Mouse (Mus musculus): ENCODE data around the gene Tchh. TPM values are rescaled to one million over a fixed set of nuclear protein-coding genes. Genes with fewer than 3 reads are reported as not detected.
A peak's percentile ranks its signal among the peaks of the same experiment; 100 is the strongest.
"Not testable (repeated sequence)": the region's sequence is repeated elsewhere in the genome, so short reads cannot be mapped to it uniquely, and the experiment has no call there.

Tchh gene
- polyA plus RNA-seq (2012; rRNA removed), result 0.26 and 0.67 TPM in 2 replicates

- no peak for TF ChIP-seq POLR2A (IDR thresholded peaks at IDR 0.05; ENCODE audit: borderline replicate concordance, extremely low read depth, insufficient read depth, insufficient read length, poor library complexity, severe bottlenecking)
- no peak for DNase-seq (ENCODE audit: low read depth)
Observed at GRCm38 (mm10) chr3:93442030-93442429, at the start of gene Tchh. Gene Tchh (plus strand): TSS chr3:93442330.

GRCm38 (mm10) chr3:93393366-93393765 lies 48.8 kb upstream of the Tchh start, which contains the start of gene Rptn:
Gene Rptn (plus strand): TSS chr3:93393699.
- no peak for TF ChIP-seq CTCF (IDR thresholded peaks at IDR 0.05; ENCODE audit: borderline replicate concordance, extremely low read depth, insufficient read depth, insufficient read length)
- no peak for TF ChIP-seq POLR2A (IDR thresholded peaks at IDR 0.05; ENCODE audit: borderline replicate concordance, extremely low read depth, insufficient read depth, insufficient read length, poor library complexity, severe bottlenecking)
- no peak for DNase-seq (ENCODE audit: low read depth)

- TF ChIP-seq POLR2A (IDR thresholded peaks at IDR 0.05; ENCODE audit: borderline replicate concordance, extremely low read depth, insufficient read depth, insufficient read length, poor library complexity, severe bottlenecking), result no peak
- DNase-seq (ENCODE audit: low read depth), result no peak
Observed at GRCm38 (mm10) chr3:93403936-93404335, 38.2 kb upstream of the Tchh start.

- peak; percentile 35 for DNase-seq (ENCODE audit: low read depth)
- TF ChIP-seq POLR2A (IDR thresholded peaks at IDR 0.05; ENCODE audit: borderline replicate concordance, extremely low read depth, insufficient read depth, insufficient read length, poor library complexity, severe bottlenecking), result no peak
- TF ChIP-seq CTCF (IDR thresholded peaks at IDR 0.05; ENCODE audit: borderline replicate concordance, extremely low read depth, insufficient read depth, insufficient read length), result peak; percentile 73; the same call in 1 of the 2 replicates
Observed at GRCm38 (mm10) chr3:93406992-93407391, 35.1 kb upstream of the Tchh start.

- TF ChIP-seq POLR2A (IDR thresholded peaks at IDR 0.05; ENCODE audit: borderline replicate concordance, extremely low read depth, insufficient read depth, insufficient read length, poor library complexity, severe bottlenecking) (no peak), CTCF (IDR thresholded peaks at IDR 0.05; ENCODE audit: borderline replicate concordance, extremely low read depth, insufficient read depth, insufficient read length) (no peak)
- DNase-seq (ENCODE audit: low read depth), result no peak
Observed at GRCm38 (mm10) chr3:93411905-93412304, 30.2 kb upstream of the Tchh start.

GRCm38 (mm10) chr3:93431673-93432072 lies 10.5 kb upstream of the Tchh start:
- no peak for DNase-seq (ENCODE audit: low read depth)
- no peak for TF ChIP-seq POLR2A (IDR thresholded peaks at IDR 0.05; ENCODE audit: borderline replicate concordance, extremely low read depth, insufficient read depth, insufficient read length, poor library complexity, severe bottlenecking)
- no peak for TF ChIP-seq CTCF (IDR thresholded peaks at IDR 0.05; ENCODE audit: borderline replicate concordance, extremely low read depth, insufficient read depth, insufficient read length)

GRCm38 (mm10) chr3:93443501-93444101 lies 1.5 kb downstream of the Tchh start:
- no peak for TF ChIP-seq POLR2A (IDR thresholded peaks at IDR 0.05; ENCODE audit: borderline replicate concordance, extremely low read depth, insufficient read depth, insufficient read length, poor library complexity, severe bottlenecking)
- no peak for TF ChIP-seq CTCF (IDR thresholded peaks at IDR 0.05; ENCODE audit: borderline replicate concordance, extremely low read depth, insufficient read depth, insufficient read length)
- peak; percentile 74 for DNase-seq (ENCODE audit: low read depth)

GRCm38 (mm10) chr3:93444343-93445164 lies 2.4 kb downstream of the Tchh start:
- TF ChIP-seq POLR2A (IDR thresholded peaks at IDR 0.05; ENCODE audit: borderline replicate concordance, extremely low read depth, insufficient read depth, insufficient read length, poor library complexity, severe bottlenecking) (no peak), CTCF (IDR thresholded peaks at IDR 0.05; ENCODE audit: borderline replicate concordance, extremely low read depth, insufficient read depth, insufficient read length) (no peak)
- DNase-seq (ENCODE audit: low read depth), result peak; percentile 94

GRCm38 (mm10) chr3:93445165-93445705 lies 3.1 kb downstream of the Tchh start:
- TF ChIP-seq CTCF (IDR thresholded peaks at IDR 0.05; ENCODE audit: borderline replicate concordance, extremely low read depth, insufficient read depth, insufficient read length) (no peak), POLR2A (IDR thresholded peaks at IDR 0.05; ENCODE audit: borderline replicate concordance, extremely low read depth, insufficient read depth, insufficient read length, poor library complexity, severe bottlenecking) (no peak)
- DNase-seq (ENCODE audit: low read depth), result peak; percentile 79

- peak; percentile 84 for DNase-seq (ENCODE audit: low read depth)
- TF ChIP-seq CTCF (IDR thresholded peaks at IDR 0.05; ENCODE audit: borderline replicate concordance, extremely low read depth, insufficient read depth, insufficient read length), result no peak
- TF ChIP-seq POLR2A (IDR thresholded peaks at IDR 0.05; ENCODE audit: borderline replicate concordance, extremely low read depth, insufficient read depth, insufficient read length, poor library complexity, severe bottlenecking), result no peak
Observed at GRCm38 (mm10) chr3:93446128-93446755, 4.1 kb downstream of the Tchh start.

GRCm38 (mm10) chr3:93446756-93447137 lies 4.6 kb downstream of the Tchh start:
- DNase-seq (ENCODE audit: low read depth), result not testable (repeated sequence)

All from brain, embryonic 14.5 days (tissue).